Mouse (Mus musculus) lung, postnatal 36 days (tissue): ENCODE measurements at regions not wholly inside any gene's neighbourhood (a gene's known extent, or its start where the extent isn't known, plus 50 kb on each side); places are given as distances from the start of the nearest gene placed in this dataset.

Source experiments
- DNase-seq: peaks from one replicate; pipeline ENCODE4 v3.0.0; 2022; ENCODE audit warnings: mixed read lengths

DNA sequence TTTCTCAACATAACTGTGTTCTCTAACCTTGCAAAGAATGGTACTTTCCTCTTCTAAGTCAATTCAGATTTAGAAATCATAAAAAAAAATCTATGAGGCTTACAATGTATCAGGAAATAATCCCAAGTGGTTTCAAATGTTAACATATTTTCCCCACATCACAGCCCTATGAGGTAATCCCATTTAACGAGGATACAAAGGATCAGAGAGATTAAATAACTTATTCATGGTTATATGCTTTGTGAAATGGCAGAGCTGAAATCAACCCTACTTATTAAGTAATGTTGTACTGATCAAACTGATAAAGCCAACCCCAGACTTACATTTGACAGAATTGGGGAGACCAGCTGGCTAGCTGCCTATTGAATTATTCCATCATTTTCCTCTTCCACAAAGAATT, 614.4 kb downstream of the Ntrk3 start:
- no peak for DNase-seq

DNA sequence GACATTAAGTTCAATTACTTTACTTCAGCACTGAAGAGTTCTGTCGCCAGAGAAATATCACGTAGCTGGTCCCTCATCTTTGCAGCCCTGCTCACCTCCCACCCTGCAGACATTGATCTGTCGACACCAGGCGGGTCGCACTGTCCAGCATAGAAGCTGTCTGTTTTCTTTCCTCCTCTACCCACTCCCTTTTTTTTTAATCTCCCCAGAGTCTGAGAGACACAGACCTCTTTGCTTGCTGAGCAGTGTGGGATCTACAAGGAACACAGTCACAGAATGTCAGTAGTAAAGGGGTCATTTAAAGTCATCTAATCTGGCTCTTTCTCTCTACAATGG, 616.7 kb downstream of the Ntrk3 start:
- no peak for DNase-seq

DNA sequence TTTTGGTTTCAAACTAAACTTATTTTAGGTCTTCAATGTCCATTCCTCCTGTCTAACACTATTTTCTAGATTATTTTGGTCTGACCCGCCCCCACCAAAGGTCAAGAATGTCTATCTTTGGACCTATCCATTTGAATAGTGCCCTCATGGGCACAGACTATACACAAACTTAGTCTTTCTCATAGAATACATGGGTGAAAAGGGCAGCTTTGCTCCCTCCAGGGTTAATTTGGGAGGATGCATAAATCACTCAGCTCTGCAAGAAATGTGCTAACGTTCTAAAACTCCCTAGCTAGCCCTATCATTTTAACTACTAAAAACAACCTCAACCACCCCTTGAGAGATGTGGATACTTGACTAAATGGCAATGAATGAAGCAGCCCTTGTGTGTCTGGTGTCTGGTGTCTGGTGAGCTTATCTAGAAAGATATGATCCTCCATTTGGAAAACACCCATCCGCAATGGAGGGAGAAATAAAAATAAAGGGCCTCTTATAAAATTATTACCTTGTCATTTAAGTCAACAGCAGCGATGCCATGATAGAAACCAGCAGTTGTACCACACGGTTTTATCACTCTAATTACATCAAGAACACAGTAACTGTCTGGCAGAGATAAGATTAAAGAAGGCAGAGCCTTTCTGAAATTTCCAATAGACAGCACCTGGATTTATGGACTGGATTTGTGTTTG, 617.2 kb downstream of the Ntrk3 start:
- no peak for DNase-seq

DNA sequence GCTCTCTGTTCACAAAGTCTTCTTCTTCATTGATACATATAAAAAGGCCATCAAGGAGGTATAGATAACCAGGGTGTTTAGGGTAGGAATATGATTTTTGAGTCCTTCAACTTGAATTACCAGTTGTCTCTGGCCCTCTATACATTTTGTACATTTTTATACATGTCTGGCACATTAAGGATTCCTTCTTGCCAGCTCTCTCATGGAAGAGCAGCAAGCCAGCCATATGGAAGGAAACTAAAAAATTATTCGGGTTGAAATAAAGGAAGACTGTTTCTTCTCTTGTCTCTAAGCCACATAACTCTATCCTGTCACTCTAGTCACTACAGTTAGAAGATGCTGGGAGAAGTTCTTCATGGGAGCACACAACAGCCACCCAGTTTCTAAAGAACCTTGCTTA, 618.0 kb downstream of the Ntrk3 start:
- no peak for DNase-seq

DNA sequence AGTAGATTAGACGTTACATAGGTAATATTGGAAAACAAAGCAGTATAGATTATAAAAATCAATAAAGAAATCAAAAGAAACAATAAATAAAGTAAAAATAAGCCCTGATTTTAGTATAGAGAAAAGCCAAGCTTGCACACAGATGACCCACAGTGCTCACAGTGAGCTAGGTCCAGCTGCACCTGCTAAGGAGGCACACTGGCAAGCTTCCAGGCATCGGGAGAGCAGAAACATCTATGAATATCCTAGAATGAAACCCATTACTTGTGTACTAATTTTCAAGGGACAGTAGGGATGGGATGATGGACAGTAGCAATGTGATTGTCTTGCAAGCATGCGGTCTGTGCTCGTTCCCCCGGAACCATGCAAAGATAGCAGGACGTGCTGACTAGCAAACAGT, 626.5 kb downstream of the Ntrk3 start:
- DNase-seq: no peak

DNA sequence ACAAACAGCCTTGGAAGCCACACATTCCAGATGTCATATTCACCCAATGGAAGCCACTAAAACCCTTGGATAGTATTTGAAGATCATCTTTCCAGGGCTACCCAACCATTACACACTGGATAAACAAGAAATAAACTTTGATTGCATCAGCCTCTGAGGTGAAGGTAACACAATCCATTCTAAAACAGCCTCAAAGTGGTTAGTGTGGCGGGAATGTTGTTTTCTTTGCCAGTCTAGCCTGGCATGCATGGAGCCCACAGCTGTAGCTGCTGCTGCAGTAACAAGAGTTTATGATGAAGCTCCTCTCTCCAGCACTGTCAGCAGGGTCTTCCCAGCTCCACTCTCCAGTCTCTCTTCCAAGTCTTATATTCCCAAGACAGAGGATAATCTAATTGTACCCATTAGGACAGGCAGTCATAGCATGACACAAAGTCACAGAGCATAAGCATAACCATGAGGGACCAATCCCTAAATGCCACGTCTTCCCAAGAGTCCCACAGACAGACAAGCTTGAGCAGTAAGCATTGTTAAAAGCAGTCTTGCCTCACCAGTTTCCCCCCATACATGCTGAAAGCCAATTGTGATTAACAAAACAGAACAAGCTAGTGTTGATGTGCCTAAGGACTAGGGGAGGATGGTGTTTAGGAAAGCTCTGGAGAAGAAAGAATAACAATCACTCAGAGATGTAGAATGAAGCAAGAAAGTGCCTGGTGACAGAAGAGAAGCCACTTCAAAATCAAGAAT, 634.1 kb downstream of the Ntrk3 start:
- DNase-seq: no peak

DNA sequence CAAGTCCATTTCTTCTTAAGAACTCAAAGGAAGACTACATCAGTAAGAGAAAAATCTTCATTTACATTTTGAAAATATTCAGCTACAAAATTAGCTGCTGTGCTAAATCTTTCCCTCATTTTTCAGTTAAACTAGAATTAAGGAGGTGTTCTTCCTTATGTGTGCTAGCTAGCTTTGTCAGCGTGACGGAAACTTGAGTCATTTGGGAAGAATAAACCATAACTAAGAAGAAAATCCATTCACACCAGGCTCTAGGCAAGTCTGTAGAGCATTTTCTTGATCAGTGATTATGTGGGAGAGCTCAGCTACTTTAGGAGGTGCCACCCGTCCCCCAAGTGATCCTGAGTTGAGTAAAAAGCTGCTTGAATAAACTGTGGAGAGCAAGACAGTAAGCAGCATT, 635.4 kb downstream of the Ntrk3 start:
- no peak for DNase-seq

DNA sequence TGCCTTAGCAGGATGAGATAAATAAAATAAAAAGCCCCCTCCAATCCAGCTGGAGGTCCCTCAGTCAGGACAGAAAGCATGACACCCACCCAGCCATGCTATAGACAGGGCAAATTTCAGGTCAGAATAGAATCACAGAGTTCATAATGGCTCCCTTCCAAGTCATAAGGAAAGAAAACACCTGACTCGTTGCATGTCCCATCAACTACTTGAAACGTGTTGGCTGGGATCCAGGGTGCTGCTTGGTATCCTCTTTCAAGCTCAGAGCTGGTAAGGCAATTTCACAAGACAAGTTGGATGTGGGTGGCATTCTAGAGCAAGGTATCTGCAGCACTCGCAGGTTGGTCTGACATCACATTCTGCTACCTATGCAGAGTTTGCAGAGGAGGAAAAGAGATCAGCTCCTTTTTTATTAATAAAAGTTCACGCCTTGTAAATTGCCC, 651.2 kb downstream of the Ntrk3 start:
- peak; percentile 32 for DNase-seq

DNA sequence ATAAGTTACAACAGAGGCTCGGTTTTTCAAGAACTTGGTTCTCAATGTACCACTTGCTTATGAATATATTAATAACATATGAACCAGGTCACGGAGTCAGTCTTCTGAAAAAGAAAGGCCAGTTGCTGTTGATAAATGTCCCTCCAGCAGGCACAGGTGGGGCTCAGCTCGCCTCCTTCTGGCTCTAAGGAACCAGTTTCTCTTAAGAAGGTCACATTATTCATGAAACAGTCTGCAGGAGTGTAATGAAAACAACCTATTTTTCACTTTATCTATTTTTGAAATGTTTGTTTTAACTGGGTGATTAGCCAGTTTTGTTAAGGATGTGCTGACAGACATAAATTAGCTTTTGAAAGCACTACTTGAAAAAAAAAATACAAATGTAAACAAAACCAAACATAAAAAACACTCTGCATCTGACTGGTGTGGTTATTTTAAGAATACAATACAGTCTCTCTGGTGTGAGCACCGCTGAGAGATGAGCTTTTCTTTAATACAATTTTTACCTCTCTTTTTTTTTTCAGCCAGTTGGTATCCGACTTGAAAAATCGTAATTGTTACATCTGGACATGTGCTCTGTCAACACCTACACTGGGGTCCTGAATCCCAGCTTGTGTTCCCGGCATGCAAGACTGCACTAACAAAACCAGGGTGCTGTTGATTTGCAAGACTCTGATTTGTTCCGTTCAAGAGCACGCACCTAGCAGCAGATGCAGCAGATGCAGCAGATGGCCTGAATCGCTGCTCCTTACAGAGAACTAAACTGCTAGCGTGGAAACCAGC, 651.8 kb downstream of the Ntrk3 start:
- peak; percentile 3 for DNase-seq

DNA sequence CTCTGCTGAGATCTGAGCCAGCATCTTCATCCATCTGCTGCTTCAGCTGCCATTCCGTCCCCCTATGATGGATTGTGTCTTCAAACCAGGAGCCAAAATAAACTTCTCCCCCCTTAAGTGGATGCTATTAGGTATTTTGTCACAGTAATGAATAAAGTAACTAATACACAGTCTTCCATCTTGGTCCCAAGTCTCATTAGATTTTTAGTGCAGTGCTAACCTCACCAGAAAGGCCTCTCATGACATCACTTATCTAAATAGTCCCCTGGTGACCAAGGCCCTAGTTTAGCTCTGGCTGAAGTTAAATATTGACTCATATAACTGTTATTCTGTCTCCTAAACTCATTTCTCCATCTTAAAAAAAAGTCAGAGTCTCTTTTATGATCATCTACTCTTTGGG, 658.1 kb downstream of the Ntrk3 start:
- DNase-seq: no peak

DNA sequence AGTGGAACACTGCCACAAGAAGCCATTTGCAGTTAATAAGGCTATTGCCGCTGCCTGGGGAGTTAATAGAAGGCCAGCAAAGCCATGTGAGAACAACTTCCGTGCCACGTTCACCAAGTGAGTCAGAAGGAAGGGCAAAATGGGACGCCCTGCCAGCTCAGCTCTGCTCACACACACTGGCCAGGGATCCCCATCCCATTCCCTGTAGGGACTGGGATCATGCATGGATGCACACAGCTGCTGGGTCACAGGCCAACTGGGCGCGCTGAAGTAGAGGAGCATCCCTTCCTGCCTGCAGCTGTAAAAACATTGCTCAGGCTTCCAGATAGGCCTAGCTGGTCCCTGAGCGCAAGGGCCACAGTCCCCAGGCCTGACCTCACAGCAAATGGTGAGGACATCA, 666.7 kb downstream of the Ntrk3 start:
- no peak for DNase-seq

DNA sequence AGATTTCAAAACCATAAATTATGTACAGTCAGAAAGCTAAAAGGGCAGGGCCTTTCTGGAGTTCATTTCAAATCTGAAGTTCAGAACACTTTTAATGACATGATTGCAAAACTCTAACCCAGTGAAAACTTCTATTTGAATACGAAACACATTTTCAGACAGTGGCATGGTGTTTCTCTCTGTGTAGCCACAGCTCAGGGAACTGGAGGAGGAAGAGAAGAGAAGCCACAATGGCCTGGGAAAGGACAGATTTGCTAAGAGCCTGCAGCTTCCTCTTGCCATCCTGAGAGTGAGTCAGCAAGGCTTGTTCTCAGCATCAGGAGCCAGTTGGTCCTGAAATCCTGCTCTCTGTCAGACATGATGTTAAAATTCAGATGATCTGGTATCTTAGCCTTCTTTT, 676.2 kb downstream of the Ntrk3 start:
- DNase-seq: no peak

DNA sequence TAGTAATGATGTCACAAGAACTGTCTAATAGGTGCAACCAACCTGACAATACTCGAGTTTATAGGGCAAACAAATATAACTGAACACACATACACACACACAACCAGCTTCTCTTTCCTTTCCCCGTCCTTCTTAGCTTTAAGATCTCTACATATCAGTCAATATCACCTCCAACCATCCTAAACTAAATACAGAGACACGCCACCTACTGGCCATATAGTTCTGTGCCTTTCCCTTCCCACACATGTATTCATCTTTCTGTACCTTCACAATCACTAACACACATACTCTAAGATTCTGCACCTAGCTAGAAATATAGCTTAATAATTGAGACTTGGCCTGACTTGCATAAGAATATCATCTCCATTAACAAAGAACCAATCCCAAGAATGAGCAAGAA, 688.2 kb downstream of the Ntrk3 start:
- no peak for DNase-seq

DNA sequence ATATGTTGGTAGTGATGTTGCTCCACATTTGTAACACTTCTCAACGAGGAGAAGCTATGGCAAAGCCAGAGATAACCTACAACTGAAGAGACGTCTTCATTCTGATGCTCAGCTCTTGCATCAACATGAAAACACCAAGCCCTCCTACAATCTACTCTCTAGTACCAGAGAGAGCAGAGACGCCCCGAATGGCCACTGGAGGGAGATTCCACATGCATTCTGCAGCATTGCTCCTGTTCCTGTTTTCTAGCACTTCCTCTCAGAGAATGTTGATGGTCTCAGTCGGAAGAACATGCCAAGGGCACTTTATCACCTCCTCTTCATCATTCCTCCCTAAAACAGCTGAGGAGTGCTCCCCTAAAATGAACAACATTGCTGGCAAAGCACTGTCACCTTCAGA, 692.4 kb downstream of the Ntrk3 start:
- DNase-seq: no peak

DNA sequence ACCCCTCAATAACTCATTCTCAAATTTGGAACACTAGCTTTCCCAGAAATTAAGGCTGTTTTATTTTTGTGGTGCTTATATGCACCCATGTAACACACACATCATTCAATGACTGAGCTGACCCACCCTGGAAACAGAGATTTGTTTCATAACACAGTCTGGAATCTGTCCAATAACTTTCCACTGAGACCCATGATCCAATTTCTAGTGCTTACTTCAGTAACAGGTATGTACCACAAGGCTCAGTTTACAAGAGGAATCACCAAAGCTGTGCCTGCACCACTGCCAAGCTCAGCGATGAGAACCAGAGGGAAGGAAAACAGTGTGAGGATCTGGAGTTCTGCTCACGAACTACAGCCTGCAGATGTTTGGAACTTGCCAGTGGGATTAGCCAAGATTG, 706.8 kb downstream of the Ntrk3 start:
- peak; percentile 1 for DNase-seq

DNA sequence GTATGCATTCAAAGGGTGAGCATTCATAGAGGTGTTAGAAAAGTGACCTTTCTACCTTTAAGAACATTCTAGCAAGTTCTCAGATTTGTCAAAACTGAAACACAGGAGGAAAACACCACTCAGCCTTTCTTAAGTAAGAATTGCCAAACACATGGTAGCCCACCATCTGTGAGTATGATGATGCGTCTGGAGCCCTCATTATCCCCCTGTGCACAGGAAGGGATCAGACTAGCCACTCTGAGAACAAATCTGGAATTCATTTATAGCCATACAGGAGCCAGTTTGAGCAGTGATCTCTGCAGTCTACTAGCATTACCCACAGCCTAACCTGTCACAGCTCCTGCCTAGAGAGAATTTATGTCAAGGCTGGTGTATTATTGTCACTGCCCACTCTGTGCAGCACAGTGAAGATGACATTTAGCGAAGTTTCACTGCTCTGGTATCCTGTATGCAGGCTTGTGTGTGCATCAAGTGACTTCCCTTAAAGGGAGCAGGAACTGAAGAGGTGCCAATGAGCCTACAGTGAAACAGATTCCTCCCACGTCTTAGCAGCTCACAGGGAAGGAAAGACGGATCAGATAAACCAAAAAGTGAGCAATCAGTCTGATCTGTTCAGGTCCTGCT, 710.7 kb downstream of the Ntrk3 start:
- no peak for DNase-seq

DNA sequence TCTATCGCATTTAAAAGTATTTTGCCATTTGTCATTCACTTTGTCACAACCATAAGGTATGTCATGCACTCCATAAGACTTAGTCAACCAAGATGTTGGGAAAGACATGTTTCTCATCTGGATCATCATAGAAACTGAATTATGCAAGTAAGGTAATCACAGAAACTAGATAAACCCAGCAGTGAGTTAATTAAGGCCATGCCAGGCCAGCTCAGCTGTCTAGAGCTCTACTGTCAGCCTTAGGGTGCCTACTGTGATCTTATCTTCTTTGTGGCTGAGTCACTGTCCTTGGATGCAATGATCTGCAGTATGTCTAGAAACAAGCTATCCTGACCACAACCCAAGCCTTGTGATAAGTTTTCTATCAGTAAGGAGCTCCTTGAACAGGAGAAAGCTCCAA, 714.2 kb downstream of the Ntrk3 start:
- no peak for DNase-seq

DNA sequence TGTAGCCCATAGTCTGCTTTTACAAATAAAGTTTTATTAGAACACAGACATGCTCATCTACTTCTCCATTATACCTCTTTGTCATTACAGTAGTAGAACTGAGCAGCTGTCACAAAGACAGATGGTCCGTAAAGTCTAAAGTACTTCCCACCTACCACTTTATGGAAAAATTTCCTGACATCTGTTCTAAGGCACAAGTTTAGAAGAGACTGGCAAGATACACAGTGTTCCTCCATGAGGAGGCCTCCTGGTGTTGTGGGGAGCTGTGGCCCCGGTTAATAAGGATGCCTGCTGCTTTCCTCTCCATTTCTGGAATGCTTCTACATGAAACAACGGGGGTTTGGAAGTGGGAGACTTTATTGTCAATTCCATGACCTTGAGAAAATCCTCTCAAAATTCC, 714.7 kb downstream of the Ntrk3 start:
- no peak for DNase-seq

DNA sequence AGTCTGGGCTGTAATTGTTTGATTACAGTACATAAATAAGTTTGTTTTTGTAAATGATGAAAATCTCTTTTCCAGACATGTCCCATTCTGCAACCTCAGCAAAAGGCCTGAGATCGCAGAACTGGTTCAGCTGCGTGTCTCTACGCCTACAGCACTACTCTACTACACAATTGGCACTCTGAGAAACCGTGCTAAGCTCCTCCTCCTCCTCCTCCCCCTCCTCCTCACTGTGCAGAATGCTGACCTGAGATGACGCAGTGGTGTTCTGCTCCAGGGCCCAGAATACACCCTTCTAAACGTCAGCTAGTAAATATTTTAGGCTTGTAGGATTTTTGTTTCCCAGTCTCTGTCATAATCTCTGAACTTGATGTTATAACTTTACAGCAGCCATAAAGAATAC, 724.2 kb downstream of the Ntrk3 start:
- DNase-seq: no peak

DNA sequence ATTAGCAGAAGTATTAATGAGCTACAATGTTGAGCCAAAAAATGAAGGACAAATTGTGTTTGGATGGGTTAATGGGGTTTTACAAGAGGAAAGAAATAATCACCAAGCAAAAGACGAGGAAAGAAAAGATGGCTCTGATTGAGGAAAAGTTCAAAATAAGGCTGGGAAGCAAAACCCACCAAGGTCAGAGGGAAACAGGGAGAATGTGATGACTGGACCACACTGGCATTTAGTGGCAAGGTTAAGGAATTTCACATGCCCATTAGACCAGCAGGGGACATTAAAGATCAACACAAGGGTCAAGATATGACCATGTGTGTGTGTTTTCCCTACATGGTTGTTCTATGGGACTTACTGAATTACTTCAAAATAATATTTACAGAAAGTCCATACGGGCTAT, 734.7 kb downstream of the Ntrk3 start:
- DNase-seq: no peak

DNA sequence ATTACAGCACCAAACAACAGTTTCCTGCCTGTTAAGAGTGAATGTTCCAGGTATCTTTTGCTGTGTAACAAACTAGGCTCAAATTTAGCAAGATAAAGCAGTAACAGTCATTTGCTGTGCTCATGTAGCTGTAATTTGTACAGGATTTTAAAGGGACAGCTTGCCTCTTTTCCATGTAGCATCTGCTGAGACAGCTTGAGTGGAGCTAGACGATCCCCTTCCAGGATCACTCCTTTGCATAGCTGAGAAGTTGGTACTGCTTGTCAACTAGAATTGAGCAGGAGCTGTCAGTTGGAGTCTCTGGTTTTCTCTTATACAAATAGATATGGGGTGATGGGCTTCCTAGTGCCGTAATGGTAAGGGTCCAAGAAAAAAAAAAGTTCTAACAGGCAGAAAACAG, 744.0 kb downstream of the Ntrk3 start:
- no peak for DNase-seq

DNA sequence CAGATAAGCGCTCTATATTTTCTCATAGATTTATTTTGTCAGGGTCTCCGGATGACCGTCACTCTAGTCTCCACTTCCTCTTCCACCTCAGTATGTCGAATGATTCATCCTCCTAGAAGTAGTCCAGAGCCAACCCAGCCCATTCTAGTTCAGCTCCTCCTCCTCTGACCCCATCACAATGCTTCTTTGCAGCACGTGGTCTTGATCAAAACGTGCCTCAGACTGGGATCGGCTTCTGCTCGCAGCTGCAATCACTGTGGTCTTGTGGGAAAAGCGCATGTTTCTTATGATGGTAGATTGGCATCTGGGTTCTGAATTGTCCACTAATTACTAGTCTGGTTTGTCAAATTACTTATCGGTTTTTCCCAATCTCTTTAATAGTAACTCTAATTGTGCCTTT, 747.7 kb downstream of the Ntrk3 start:
- DNase-seq: no peak

DNA sequence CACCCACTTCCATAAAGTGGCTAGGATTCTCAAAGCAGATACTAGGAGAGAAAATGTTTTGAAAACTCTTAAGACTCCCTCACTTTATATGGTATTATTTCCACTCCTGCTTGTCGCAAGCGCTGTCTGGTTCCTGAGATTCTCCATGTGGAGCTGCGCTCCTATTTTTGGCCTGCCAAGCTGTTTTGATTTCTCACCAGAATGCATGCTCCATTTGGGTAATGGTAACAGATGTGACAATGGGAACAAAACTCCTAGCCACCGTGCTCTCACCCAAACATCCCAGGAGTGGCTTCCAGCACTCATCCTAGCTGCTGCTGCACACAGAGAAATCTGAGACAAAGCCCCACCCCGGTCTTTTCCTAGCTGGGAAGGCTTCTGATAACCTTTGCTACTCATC, 749.6 kb downstream of the Ntrk3 start:
- DNase-seq: no peak

DNA sequence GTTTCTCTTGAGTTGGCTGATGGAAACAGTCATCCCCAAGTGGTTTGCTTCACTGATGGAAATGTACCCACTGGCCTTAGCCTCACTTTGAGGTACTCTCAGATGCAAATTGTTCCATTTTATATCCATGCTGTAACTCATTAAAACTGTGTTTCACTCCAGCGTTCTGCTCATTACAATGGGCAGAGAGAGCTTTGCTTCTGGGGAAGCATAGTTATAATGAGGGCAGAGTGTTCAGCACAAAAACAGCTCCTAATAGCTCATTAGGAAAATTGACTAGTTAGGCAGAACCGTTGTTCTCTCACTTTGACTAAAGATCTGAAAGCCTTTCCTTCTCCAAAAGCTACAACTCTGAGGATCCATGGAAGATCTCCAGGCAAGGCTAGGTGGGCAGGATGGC, 771.2 kb downstream of the Ntrk3 start:
- DNase-seq: no peak
